17 mouse cellular contexts compared by ENCODE assay signal in the genomic region with DNA sequence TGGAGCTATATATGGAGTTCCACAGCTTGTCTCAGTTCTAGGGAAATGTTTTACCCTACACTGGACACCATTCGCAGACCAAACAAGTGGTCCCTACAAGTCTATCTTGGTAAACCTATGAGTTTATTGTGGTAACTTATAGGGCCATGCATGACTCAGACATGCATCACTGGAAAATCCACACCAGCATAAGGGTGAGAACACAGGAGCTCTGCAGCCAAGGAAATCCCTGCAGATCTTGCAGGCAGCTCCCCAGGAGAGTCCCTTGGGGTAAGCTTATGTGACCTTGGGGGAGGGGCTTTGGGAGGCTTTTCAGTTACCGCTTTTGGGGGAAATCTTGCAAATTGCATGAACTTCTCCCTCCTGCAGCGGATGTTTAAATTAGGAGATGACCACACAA. TPM values are rescaled to one million over a fixed set of nuclear protein-coding genes. Genes with fewer than 3 reads are reported as not detected.
A peak's percentile ranks its signal among the peaks of the same experiment; 100 is the strongest.
DNase-seq lines count a peak whose midpoint lies in the region; ATAC-seq and TF ChIP-seq lines count a peak whose summit lies in the region.
"Had no signal": no experiment of that assay in that cellular context is flagged by ENCODE, and none has a peak within 500 bp of the region (broad histone marks: within the 10 kb centered on the region; RNA-seq: fewer than 3 reads in every experiment).

No protein-coding gene starts in this region.

- DNase-seq in adrenal gland, postnatal 10 days: peak; percentile 26
- DNase-seq in adrenal gland, postnatal 4 days (ENCODE audit: low spot score in 2 of 2): no peak
- DNase-seq in cerebellum, adult 2 months: no peak
- DNase-seq in thymus, postnatal 25 days: no peak
- DNase-seq in heart, adult 9 months (ENCODE audit: low spot score in 2 of 2): no peak
- DNase-seq: adrenal gland, adult 8-10 months; cerebellum, adult 18-20 months; cerebellum, postnatal 10 days; gastrocnemius, postnatal 10 days; heart, postnatal 36 days had no signal

- 87% methylated on average over 3 of the region's 3 CpGs for WGBS in cerebellum, adult 2 months

- H3K4me3 ChIP-seq in embryonic fibroblast, embryonic 13.5 days (ENCODE audit: insufficient read depth, low read length): no peak overlapping the region
- H3K4me3 ChIP-seq in cerebellum, adult 2 months (replicated peaks; ENCODE audit: insufficient read depth, low read depth, low read length): no peak overlapping the region
- H3K4me3 ChIP-seq: embryonic facial prominence, embryonic 10.5 days; erythroblast, embryonic 14.5 days; forebrain, embryonic 15.5 days; heart, embryonic 13.5 days; hindbrain, embryonic 15.5 days had no signal

- no peak for TF ChIP-seq POLR2A in embryonic fibroblast, embryonic 13.5 days (IDR thresholded peaks at IDR 0.05; ENCODE audit: low read depth, low read length)
- no peak for TF ChIP-seq POLR2A in cerebellum, adult 2 months (IDR thresholded peaks at IDR 0.05; ENCODE audit: borderline replicate concordance, insufficient read depth, low read length)

- TF ChIP-seq CTCF in embryonic fibroblast, embryonic 13.5 days (IDR thresholded peaks at IDR 0.05; ENCODE audit: borderline replicate concordance, insufficient read depth, low read length): no peak
- TF ChIP-seq CTCF in cerebellum, adult 2 months (IDR thresholded peaks at IDR 0.05; ENCODE audit: borderline replicate concordance, insufficient read depth, low read depth, low read length): no peak

- peaks cover 3% of the 10 kb centered on the region; the same call in 1 of the 2 replicates for H3K4me1 ChIP-seq in embryonic fibroblast, embryonic 13.5 days (ENCODE audit: control insufficient read depth, insufficient read depth, low read length)
- H3K4me1 ChIP-seq in cerebellum, adult 2 months (ENCODE audit: control insufficient read depth, insufficient read depth, low read length): no peaks in the 10 kb centered on the region; the same call in 1 of the 2 replicates
- H3K4me1 ChIP-seq: embryonic facial prominence, embryonic 10.5 days; forebrain, embryonic 15.5 days; heart, embryonic 13.5 days; hindbrain, embryonic 15.5 days had no signal

- H3K27ac ChIP-seq in embryonic fibroblast, embryonic 13.5 days (ENCODE audit: insufficient read depth, low read length): 0 out of 2 replicates have a peak overlapping the region, but pooled peaks have one; percentile 6
- H3K27ac ChIP-seq in cerebellum, adult 2 months (ENCODE audit: insufficient read depth, low read length): no peak overlapping the region
- H3K27ac ChIP-seq: embryonic facial prominence, embryonic 10.5 days; forebrain, embryonic 15.5 days; heart, embryonic 13.5 days; hindbrain, embryonic 15.5 days had no signal

- H3K27me3 ChIP-seq in cerebellum, adult 2 months (ENCODE audit: control insufficient read depth, insufficient read depth, low read length): no peaks in the 10 kb centered on the region
- H3K27me3 ChIP-seq: forebrain, embryonic 15.5 days; heart, embryonic 13.5 days; hindbrain, embryonic 15.5 days had no signal

- peak; percentile 19 for ATAC-seq in CD4-positive, CD25-positive, alpha-beta regulatory T cell, adult 4 months
- ATAC-seq: forebrain, embryonic 15.5 days had no signal

RNA-seq across cellular contexts. Expression of gene Aebp2, which starts 8.6 kb away (rescaled TPM):
- 10 to 100 TPM; 45.9 to 52.0 TPM for total RNA-seq in adrenal gland, postnatal 10 days (2021)
- 10 to 100 TPM; 63.1 TPM for total RNA-seq in adrenal gland, postnatal 4 days (2021)
- 10 to 100 TPM; 23.8 to 39.0 TPM for polyA plus RNA-seq in CD4-positive, CD25-positive, alpha-beta regulatory T cell, adult 4 months (2017; shearing (Covaris generic))
- 96.3 and 105 TPM in 2 replicates for polyA plus RNA-seq in embryonic fibroblast, embryonic 13.5 days (2011; ENCODE audit: insufficient read length, low read depth, missing spikeins)
- 46.4 and 47.9 TPM in 2 replicates for polyA plus RNA-seq in cerebellum, adult 2 months (2012; rRNA removed)
